Mouse (Mus musculus): ENCODE measurements around the gene Cep164.
"Not testable (repeated sequence)": the region's sequence is repeated elsewhere in the genome, so short reads cannot be mapped to it uniquely, and the experiment has no call there.

Cep164 gene

DNA sequence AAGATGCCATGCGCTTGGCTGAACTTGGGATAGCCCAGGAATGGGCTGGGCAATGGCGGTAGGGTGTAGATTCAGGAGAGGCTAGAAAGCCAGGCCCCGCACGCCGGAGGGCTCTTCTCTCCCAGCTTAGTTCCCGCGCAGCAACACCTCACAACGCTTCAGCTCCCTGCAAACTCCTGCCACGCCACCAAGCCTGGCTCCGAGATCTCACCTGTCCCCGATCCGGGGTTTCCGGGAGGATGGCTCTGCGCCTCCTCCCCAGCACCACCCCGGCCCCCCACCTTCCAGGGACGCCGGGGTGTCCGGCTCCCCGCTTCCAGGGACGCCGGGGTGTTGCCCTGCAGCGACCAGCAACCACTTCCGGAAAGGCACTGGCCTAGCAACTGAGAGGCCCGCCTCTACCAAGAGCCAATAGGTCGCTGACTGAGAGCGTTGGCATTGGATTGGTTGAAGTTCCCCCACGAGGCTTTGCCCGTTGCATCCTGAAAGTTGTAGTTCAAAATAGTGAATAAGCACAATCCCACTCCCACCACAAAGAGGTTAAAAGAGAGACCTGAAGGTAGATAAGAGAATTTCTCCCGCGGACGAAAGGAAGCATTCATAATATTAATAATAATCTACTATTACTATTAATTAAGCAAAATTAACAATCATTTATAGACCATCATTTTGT lies at the start of gene Cep164:
Cep164 (minus strand) TSS at position 401 of the 673 bp plus-strand sequence.
- peak; percentile 87 for DNase-seq (ENCODE audit: low spot score)

DNA sequence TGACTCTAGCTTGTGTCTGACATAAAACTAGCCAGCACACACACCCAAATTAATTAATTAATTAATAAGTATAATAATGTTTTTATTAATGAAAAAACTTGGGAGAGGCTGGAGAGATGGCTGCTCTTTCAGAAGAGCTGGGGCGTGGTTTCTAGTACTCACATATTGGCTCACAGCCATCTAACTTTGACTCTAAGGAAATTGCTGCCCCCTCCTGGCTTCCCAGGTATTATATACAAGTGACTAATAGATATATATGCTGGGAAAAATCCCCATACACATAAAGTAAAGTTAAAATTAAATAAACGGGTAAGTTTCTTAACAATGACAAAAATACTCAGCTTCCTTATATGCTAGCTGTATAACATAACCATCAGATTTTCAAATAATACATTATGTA lies 49.4 kb upstream of the Cep164 start:
- no peak for DNase-seq (ENCODE audit: low spot score)

DNA sequence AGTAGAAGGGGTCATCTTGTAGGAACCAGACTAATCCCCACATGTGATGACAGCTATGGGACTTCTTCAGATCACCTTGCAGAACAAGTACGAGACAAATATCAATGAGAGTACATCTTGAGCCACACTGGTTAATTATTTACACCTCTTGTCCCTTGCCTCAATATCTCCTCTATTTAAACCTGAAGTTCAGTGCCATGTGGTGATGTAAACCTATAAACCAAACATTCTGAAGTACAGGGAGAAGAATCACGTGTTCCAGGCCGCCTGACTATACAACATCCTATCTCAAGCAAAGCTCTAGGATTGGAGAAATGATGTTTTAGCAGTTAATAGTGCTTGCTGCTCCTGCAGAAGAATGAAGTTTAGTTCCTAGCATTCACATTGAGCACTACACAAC lies 41.8 kb upstream of the Cep164 start:
- no peak for DNase-seq (ENCODE audit: low spot score)

DNA sequence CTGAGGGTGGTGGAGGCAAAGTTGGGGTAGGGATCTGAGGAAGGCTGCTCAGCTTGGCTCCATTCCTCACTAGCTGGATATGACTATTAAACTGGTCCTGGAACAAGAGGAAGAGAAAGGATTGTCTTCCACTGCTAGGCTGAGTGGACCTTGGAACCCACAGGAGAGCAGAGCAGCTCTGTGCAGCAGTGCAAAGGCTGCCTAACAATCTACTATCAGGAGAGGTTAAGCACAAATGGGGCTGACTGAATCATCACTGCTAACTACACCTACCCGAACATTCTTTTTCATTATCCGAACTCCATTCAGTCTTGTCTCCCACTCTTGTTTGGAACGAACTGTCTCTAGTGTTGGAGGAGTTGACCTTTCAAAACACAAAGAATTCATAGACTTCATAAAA lies 40.7 kb upstream of the Cep164 start:
- DNase-seq (ENCODE audit: low spot score) = no peak

GRCm38 (mm10) chr9:45861813-45862212 lies 33.3 kb upstream of the Cep164 start:
- DNase-seq (ENCODE audit: low spot score) = no peak

- DNase-seq (ENCODE audit: low spot score) = no peak
Observed at GRCm38 (mm10) chr9:45859364-45859763, 30.9 kb upstream of the Cep164 start.

GRCm38 (mm10) chr9:45854136-45854535 lies 25.6 kb upstream of the Cep164 start:
- DNase-seq (ENCODE audit: low spot score) = no peak

GRCm38 (mm10) chr9:45853695-45854094 lies 25.2 kb upstream of the Cep164 start:
- DNase-seq (ENCODE audit: low spot score) = no peak

DNA sequence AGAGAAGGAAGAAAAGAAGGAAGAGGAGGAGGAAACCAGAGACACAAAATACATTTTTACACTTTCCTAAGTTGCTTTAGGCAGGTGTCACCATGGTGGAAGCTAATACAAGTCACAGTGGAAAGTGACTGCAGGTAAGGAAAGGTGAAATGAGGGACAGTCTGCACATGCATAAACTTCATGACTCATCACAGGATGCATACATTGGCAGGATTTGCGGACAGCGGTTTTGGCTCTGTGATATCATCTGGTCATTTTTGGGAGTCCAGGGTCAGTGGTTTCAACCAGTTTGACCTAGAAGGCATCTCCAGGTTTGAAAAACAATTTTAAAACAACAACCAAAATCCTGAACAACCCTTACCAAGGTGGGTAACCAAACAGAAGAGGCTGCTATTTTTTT lies 23.3 kb upstream of the Cep164 start:
- DNase-seq (ENCODE audit: low spot score) = no peak

DNA sequence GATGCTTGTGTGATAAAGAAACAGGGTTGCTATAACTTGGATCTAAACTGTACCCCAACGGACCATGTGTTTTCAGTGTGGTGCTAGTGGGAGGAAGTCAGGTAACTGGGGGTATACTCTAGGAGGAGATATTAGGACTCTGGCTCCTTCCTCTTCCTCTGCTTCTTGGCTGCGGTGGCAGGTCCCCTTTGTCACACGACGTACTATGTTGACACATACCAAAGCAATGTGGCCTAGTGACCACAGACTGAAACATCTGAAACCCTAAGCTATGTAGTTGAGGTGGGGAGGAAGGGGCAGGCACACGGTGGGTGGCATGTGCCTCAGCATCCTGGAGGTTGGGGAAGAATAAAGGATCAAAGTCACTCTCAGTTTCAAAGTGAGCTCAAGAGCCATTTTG lies 22.8 kb upstream of the Cep164 start:
- no peak for DNase-seq (ENCODE audit: low spot score)

GRCm38 (mm10) chr9:45850528-45851155 lies 22.2 kb upstream of the Cep164 start:
- DNase-seq (ENCODE audit: low spot score) = no peak

DNA sequence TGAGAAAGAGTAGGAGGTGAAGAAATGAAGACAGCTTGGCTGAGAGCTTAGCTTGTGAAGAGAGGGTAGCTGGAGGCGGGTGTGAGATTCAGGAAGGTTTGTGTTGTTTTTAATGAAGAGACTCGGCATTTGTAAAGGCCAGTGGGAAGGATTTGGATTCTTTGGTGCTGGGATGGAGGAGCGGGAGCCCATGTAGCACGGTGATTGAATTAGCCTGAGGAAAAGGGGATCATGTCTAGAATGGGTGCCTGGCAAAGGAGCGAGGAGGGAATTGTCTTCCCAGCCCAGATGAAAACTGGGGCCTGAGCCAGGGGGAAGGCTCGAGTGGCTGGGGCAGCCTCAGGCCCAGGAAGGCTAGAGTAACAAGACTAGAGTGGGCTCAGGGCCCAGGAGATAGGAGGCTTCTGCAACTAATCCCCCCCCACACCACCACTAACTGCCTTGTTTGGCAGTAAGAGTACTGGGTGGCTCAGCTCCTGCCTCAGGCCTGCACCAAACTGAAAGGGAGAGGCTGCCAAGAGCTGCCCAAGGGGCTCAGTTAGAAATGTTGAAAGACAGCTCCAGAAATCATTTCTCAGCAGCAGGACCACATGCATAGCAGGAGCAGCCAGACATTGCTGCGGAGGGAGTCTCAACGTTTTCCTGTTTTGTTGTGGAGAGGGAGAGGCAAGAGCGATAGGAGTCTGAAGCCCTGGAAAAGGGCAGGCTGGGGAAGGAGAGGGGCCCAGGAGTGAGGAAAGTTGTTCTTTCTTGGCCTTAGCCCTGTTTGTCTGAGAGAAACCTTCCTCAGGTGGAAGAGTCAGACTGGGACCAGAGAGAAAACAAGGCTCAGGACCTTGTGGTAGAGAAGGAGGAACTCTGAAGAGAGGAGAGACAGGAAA lies 21.3 kb upstream of the Cep164 start:
- peak; percentile 59 for DNase-seq (ENCODE audit: low spot score)

- no peak for DNase-seq (ENCODE audit: low spot score)
Observed at GRCm38 (mm10) chr9:45846891-45847460, 18.5 kb upstream of the Cep164 start.

DNA sequence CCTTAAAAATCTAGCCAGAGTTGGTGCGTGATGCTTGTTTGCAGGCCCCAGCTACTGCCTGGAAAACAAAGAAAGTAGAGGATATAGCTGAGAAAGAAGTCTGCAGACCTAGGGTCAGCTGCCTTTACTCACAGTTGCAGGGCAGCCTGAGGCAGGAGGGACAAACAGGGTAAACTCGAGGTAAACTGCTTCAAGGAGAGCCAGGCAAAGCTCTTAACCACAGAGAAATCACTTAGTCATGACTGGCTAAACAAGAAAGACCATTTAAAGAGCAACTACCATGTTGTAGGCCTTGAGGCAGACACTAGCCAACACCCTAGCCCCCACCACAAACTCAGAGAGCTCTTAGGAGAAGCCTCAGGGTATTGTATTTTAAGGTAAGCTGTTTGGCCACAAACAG lies 17.7 kb upstream of the Cep164 start:
- DNase-seq (ENCODE audit: low spot score) = not testable (repeated sequence)

GRCm38 (mm10) chr9:45845541-45845940 lies 17.1 kb upstream of the Cep164 start:
- DNase-seq (ENCODE audit: low spot score) = no peak

DNA sequence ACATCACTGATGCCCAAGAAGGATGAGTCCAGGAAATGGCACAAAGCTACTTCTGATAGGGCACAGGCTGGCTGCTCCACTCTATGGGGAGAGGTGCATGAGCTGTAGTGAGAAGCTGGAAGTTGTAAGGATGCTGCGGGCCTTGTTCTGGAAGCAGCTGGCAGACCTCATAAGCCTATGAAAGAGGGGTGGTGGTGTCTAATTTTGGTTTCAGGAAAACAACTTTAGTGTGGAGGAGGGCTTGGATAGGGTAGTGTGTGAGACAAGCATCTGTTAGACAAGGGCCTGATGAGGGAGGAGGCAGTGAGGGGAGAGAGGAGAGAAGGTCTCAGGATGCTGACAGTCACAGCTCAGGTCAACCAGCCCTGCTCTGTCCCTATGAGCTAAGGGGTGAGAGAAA lies 15.3 kb upstream of the Cep164 start:
- no peak for DNase-seq (ENCODE audit: low spot score)

GRCm38 (mm10) chr9:45843007-45843406 lies 14.5 kb upstream of the Cep164 start:
- DNase-seq (ENCODE audit: low spot score) = no peak

GRCm38 (mm10) chr9:45841458-45841857 lies 13.0 kb upstream of the Cep164 start:
- no peak for DNase-seq (ENCODE audit: low spot score)

- no peak for DNase-seq (ENCODE audit: low spot score)
Observed at GRCm38 (mm10) chr9:45840331-45840730, 11.8 kb upstream of the Cep164 start.

DNA sequence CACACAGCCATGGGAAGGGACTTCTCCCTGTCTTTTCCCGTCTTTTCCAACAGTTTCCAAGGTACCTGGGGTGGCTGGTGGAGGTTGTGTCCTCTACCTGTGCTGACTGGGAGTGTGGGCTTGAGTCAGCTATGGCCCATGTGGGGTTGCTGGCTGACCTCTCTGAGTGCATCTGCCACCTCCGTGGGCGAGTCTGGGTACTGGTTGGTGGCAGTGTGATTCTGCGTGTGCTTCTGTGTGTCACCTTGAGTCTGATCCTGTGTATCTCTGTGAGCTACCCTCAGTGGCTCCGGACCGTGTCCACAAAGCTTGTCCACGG lies 11.4 kb upstream of the Cep164 start:
- no peak for DNase-seq (ENCODE audit: low spot score)

DNA sequence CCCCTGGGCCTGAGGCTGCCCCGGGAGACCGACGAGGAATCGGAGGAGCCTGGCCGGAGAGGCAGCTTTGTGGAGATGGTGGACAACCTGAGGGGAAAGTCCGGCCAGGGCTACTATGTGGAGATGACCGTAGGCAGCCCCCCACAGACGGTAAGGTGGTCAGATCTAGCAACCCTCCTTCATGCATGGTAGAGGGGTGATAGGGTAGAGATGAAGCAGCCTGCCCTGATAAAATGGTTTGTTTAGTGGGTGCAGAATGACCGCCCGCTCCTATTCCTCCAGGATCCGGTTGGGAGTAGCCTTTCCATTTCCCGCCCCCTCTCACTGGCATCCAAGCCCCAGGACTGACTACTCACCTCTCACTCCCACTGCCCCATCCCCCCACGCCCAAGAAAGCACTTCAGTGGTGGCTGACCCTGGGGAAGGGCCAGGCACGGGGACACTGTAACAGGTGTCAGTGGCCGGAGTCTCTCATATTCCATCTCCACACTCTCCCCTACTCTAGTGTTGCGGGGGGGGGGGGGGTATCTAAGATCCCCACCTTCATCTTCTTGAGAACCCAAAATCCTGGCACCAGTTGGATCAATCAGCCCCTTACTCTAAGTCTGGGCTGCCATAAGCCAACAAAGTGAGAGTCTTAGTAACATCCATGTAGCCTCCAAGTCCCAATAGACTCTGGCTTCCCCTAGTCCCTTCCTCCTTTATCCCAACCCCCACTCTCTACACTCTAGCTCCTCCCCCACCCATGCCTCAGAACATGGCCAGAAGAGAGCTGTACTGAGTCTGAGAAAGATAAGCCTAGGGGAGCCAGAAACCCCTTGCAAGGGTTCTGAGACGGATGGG lies 10.9 kb upstream of the Cep164 start:
- no peak for DNase-seq (ENCODE audit: low spot score)
